Mouse (Mus musculus) limb, embryonic 12.5 days (tissue): ENCODE data around the gene Mypn. TPM values are rescaled to one million over a fixed set of nuclear protein-coding genes. Genes with fewer than 3 reads are reported as not detected.

ENCODE experiments used
- ATAC-seq: fragments of 200-750 bp; cut with Nextera tagmentation; 2 replicates; pipeline ENCODE4 v1.8.0; 2017; ENCODE audit warnings: low read depth, moderate TSS enrichment; ENCODE audit not compliant: insufficient number of reproducible peaks, insufficient read depth, low FRiP score, low TSS enrichment
- H3K27ac ChIP-seq: fragments of 300-500 bp; sonication (generic); 2 replicates; pipeline ENCODE4 v1.5.1; 2016; ENCODE audit warnings: mild to moderate bottlenecking, moderate library complexity
- H3K27me3 ChIP-seq: fragments of 300-500 bp; sonication (generic); 2 replicates; pipeline ENCODE4 v1.6.1; 2016; ENCODE audit warnings: mild to moderate bottlenecking, moderate library complexity
- H3K36me3 ChIP-seq: fragments of 300-500 bp; sonication (generic); 2 replicates; pipeline ENCODE4 v1.6.1; 2016; ENCODE audit warnings: mild to moderate bottlenecking, moderate library complexity
- H3K4me1 ChIP-seq: fragments of 300-500 bp; sonication (generic); replicated peaks from 2 replicates; pipeline ENCODE4 v1.6.1; 2016
- H3K4me2 ChIP-seq: fragments of 300-500 bp; sonication (generic); 2 replicates; pipeline ENCODE4 v1.6.1; 2016; ENCODE audit warnings: mild to moderate bottlenecking, moderate library complexity
- H3K4me3 ChIP-seq: fragments of 300-500 bp; sonication (generic); replicated peaks from 2 replicates; pipeline ENCODE4 v1.5.1; 2016; ENCODE audit warnings: mild to moderate bottlenecking
- H3K9ac ChIP-seq: fragments of 300-500 bp; sonication (generic); replicated peaks from 2 replicates; pipeline ENCODE4 v1.6.1; 2016; ENCODE audit warnings: mild to moderate bottlenecking, moderate library complexity
- H3K9me3 ChIP-seq: fragments of 300-500 bp; sonication (generic); 2 replicates; pipeline ENCODE4 v1.6.1; 2016; ENCODE audit warnings: mild to moderate bottlenecking, moderate library complexity
- WGBS: fragments of 180-500 bp; shearing (Covaris S2); methylation state at CpG from one replicate; pipeline ENCODE4 v1.1.7; 2016; 5-methylcytosine and 5-hydroxymethylcytosine counted together
- polyA plus RNA-seq: library from polyadenylated mRNA; unstranded; fragments of >200 nt; fragmentation: Nextera tagmentation; extraction: Ambion mirVana; gene quantifications from 2 replicates; pipeline ENCODE4 v1.2.1, GENCODE M21; 2016

The Mypn gene
- polyA plus RNA-seq, 1 experiment from 2014 or later: 1.4 TPM

- Histone ChIP-seq H3K9me3 (no peaks in the 10 kb centered on the region), H3K27ac (no peak overlapping the region)
- WGBS: 78% methylated on average over 4 of the region's 4 CpGs
Observed at GRCm38 (mm10) chr10:63126116-63126515, 77.6 kb downstream of the Mypn start.

GRCm38 (mm10) chr10:63125343-63125742 lies 78.4 kb downstream of the Mypn start:
- Histone ChIP-seq H3K36me3 (no peaks in the 10 kb centered on the region), H3K9ac (no peak overlapping the region), H3K4me3 (no peak overlapping the region), H3K27me3 (no peaks in the 10 kb centered on the region), H3K4me2 (no peak overlapping the region), H3K9me3 (no peaks in the 10 kb centered on the region), H3K27ac (no peak overlapping the region), H3K4me1 (no peaks in the 10 kb centered on the region)
- ATAC-seq: no peak
- WGBS: 40% methylated on average over 11 of the region's 11 CpGs

More at GRCm38 (mm10) chr10:63126116-63126515, 77.6 kb downstream of the Mypn start:
- Histone ChIP-seq H3K4me1 (no peaks in the 10 kb centered on the region), H3K36me3 (no peaks in the 10 kb centered on the region), H3K4me2 (no peak overlapping the region), H3K9ac (no peak overlapping the region), H3K4me3 (no peak overlapping the region), H3K27me3 (no peaks in the 10 kb centered on the region)
- ATAC-seq: no peak

GRCm38 (mm10) chr10:63124016-63124415 lies 79.7 kb downstream of the Mypn start:
- Histone ChIP-seq H3K4me1 (no peaks in the 10 kb centered on the region), H3K36me3 (no peaks in the 10 kb centered on the region), H3K27ac (no peak overlapping the region), H3K9ac (no peak overlapping the region), H3K9me3 (no peaks in the 10 kb centered on the region), H3K27me3 (no peaks in the 10 kb centered on the region), H3K4me2 (no peak overlapping the region), H3K4me3 (no peak overlapping the region)
- ATAC-seq: no peak
- WGBS: 88% methylated on average over 10 of the region's 10 CpGs

GRCm38 (mm10) chr10:63123141-63123540 lies 80.6 kb downstream of the Mypn start:
- H3K27ac ChIP-seq: no peak overlapping the region
- no peaks in the 10 kb centered on the region for H3K4me1 ChIP-seq
- 84% methylated on average over 8 of the region's 8 CpGs for WGBS
- H3K9me3 ChIP-seq: no peaks in the 10 kb centered on the region
- H3K27me3 ChIP-seq: no peaks in the 10 kb centered on the region
- no peak for ATAC-seq
- no peak overlapping the region for H3K4me3 ChIP-seq
- no peaks in the 10 kb centered on the region for H3K36me3 ChIP-seq
- H3K4me2 ChIP-seq: no peak overlapping the region
- H3K9ac ChIP-seq: no peak overlapping the region

- Histone ChIP-seq H3K4me1 (no peaks in the 10 kb centered on the region), H3K9me3 (no peaks in the 10 kb centered on the region), H3K27ac (no peak overlapping the region), H3K9ac (no peak overlapping the region), H3K27me3 (no peaks in the 10 kb centered on the region), H3K4me3 (no peak overlapping the region), H3K36me3 (no peaks in the 10 kb centered on the region), H3K4me2 (no peak overlapping the region)
- 34% methylated on average over 8 of the region's 8 CpGs for WGBS
- ATAC-seq: no peak
Observed at GRCm38 (mm10) chr10:63122516-63122915, 81.2 kb downstream of the Mypn start.

- H3K9me3 ChIP-seq: no peaks in the 10 kb centered on the region
- ATAC-seq: no peak
- WGBS: 86% methylated on average over 14 of the region's 14 CpGs
- no peak overlapping the region for H3K4me3 ChIP-seq
- no peaks in the 10 kb centered on the region for H3K4me1 ChIP-seq
- no peak overlapping the region for H3K27ac ChIP-seq
- H3K27me3 ChIP-seq: no peaks in the 10 kb centered on the region
- H3K36me3 ChIP-seq: no peaks in the 10 kb centered on the region
- no peak overlapping the region for H3K9ac ChIP-seq
- H3K4me2 ChIP-seq: no peak overlapping the region
Observed at GRCm38 (mm10) chr10:63121961-63122360, 81.8 kb downstream of the Mypn start.

- Histone ChIP-seq H3K9me3 (no peaks in the 10 kb centered on the region), H3K4me2 (no peak overlapping the region), H3K27ac (no peak overlapping the region), H3K4me1 (no peaks in the 10 kb centered on the region), H3K4me3 (no peak overlapping the region), H3K9ac (no peak overlapping the region), H3K27me3 (no peaks in the 10 kb centered on the region), H3K36me3 (no peaks in the 10 kb centered on the region)
- ATAC-seq: no peak
- 77% methylated on average over 14 of the region's 14 CpGs for WGBS
Observed at GRCm38 (mm10) chr10:63119916-63120315, 83.8 kb downstream of the Mypn start.

- WGBS: 93% methylated on average over 8 of the region's 8 CpGs
Observed at GRCm38 (mm10) chr10:63117583-63117982, 86.2 kb downstream of the Mypn start.

GRCm38 (mm10) chr10:63116376-63116775 lies 87.4 kb downstream of the Mypn start:
- WGBS: 94% methylated on average over 9 of the region's 9 CpGs

More at GRCm38 (mm10) chr10:63117583-63117982, 86.2 kb downstream of the Mypn start:
- Histone ChIP-seq H3K27me3 (no peaks in the 10 kb centered on the region), H3K4me3 (no peak overlapping the region), H3K9ac (no peak overlapping the region), H3K9me3 (no peaks in the 10 kb centered on the region), H3K27ac (no peak overlapping the region), H3K4me2 (no peak overlapping the region), H3K4me1 (no peaks in the 10 kb centered on the region), H3K36me3 (no peaks in the 10 kb centered on the region)
- ATAC-seq: no peak

GRCm38 (mm10) chr10:63115881-63116280 lies 87.9 kb downstream of the Mypn start:
- no peaks in the 10 kb centered on the region for H3K27me3 ChIP-seq
- H3K9ac ChIP-seq: no peak overlapping the region
- WGBS: 90% methylated on average over 15 of the region's 15 CpGs
- no peak overlapping the region for H3K27ac ChIP-seq
- H3K36me3 ChIP-seq: no peaks in the 10 kb centered on the region
- no peaks in the 10 kb centered on the region for H3K4me1 ChIP-seq
- H3K4me3 ChIP-seq: no peak overlapping the region
- no peak overlapping the region for H3K4me2 ChIP-seq
- ATAC-seq: no peak
- no peaks in the 10 kb centered on the region for H3K9me3 ChIP-seq

More at GRCm38 (mm10) chr10:63116376-63116775, 87.4 kb downstream of the Mypn start:
- no peak overlapping the region for H3K4me3 ChIP-seq
- H3K4me2 ChIP-seq: no peak overlapping the region
- no peaks in the 10 kb centered on the region for H3K36me3 ChIP-seq
- no peak for ATAC-seq
- no peak overlapping the region for H3K27ac ChIP-seq
- no peak overlapping the region for H3K9ac ChIP-seq
- H3K27me3 ChIP-seq: no peaks in the 10 kb centered on the region
- no peaks in the 10 kb centered on the region for H3K4me1 ChIP-seq
- H3K9me3 ChIP-seq: no peaks in the 10 kb centered on the region

- Histone ChIP-seq H3K9ac (no peak overlapping the region), H3K9me3 (no peaks in the 10 kb centered on the region), H3K27ac (no peak overlapping the region), H3K4me3 (no peak overlapping the region), H3K4me1 (no peaks in the 10 kb centered on the region), H3K4me2 (no peak overlapping the region), H3K36me3 (no peaks in the 10 kb centered on the region), H3K27me3 (no peaks in the 10 kb centered on the region)
- ATAC-seq: no peak
- WGBS: 82% methylated on average over 6 of the region's 6 CpGs
Observed at GRCm38 (mm10) chr10:63113716-63114360, 89.9 kb downstream of the Mypn start.

GRCm38 (mm10) chr10:63113027-63113604 lies 90.6 kb downstream of the Mypn start:
- 53% methylated on average over 5 of the region's 5 CpGs for WGBS
- Histone ChIP-seq H3K4me1 (no peaks in the 10 kb centered on the region), H3K9ac (no peak overlapping the region), H3K9me3 (no peaks in the 10 kb centered on the region), H3K4me2 (no peak overlapping the region), H3K36me3 (no peaks in the 10 kb centered on the region), H3K27me3 (no peaks in the 10 kb centered on the region), H3K4me3 (no peak overlapping the region), H3K27ac (no peak overlapping the region)
- ATAC-seq: no peak
